Mouse (Mus musculus) forelimb bud, embryonic 11.5 days (tissue): ENCODE measurements around the gene Hspa4.
"Not testable (repeated sequence)": the region's sequence is repeated elsewhere in the genome, so short reads cannot be mapped to it uniquely, and the experiment has no call there.

Experiments used
- DNase-seq: peaks from one replicate; pipeline ENCODE4 v3.0.0-alpha.2; 2012; ENCODE audit warnings: low read depth, low spot score

The Hspa4 gene

DNA sequence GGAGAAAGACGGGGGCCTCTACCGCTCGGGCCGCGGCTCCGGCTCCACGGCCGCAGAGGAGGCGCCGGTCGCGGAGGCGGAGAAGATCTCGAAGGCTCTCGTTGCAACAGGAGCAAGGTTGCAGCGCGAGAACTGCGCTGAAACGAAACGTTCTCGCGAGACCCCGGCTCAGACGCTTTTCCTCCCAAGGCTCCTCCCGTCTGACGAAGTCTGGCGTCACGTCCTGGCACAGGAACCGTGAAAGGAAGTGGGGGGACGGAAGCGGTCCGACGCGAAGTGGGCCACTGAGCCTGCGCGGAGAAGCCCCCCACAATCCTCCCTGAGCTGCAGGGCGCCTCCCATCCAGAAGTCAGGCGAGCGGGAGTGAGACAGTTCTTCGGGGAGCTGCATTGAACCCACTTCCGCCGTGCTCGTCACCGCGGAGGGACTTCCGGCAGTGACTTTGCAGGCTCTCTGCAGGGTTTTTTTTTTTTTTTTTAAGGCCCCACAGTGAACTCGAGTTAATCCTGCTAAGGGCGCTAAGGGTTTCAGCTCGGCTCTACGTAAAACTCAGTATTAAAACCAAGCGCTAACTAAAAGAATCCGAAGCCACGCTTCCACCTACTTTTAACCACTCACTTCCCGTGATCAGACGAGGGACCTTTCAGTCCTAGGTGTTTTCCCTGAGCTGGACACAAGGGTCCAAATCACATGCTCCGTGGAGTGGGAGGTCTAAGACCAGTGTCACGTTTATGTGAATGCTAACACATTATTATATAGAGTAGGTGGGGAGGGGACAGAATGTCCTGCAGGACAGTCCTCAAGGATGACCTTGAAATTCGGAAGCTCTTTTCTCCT, at the start of gene Hspa4:
TSS of gene Hspa4 (minus strand) at position 128 of the 837 bp plus-strand sequence.
- peak; percentile 100 for DNase-seq

DNA sequence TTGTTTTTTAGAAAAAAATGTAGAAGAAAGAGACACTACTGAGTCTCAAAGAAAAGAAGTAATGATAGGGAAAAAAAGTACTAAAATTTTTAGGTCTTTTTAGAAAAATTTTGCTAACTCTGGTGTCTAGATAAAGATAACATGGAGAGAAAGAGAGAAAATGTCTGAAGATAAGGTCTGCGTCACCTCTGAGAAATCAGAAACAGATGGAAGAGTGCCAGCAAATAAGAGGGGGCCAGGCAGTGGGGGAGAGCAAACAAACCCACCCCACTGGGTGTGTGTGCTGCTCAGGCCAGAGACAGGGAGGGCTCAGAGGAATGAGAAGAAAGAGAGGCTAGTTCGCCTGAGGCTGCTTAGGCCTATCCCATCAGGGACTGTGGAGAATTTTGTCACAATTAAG, 45.5 kb upstream of the Hspa4 start:
- DNase-seq = no peak

DNA sequence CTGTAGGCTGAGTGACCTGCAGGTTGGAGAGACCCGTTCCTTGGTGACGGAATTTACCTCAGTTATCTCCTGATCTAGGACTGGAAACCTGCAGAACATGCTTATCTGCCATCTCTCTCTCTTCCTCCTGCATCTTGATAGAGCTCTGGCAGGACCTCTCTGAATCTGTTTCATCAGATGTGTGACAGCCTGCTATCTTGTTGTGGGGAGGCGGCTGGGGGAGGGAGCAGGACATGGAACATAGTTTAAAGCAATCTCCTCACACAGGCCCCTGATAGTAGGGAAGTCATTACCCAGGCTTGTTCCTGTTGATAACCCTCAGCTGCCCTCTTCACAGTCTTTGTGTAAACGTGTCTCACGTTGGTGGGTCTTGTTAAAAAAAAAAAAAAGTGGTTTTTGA, 45.1 kb upstream of the Hspa4 start:
- DNase-seq = no peak

DNA sequence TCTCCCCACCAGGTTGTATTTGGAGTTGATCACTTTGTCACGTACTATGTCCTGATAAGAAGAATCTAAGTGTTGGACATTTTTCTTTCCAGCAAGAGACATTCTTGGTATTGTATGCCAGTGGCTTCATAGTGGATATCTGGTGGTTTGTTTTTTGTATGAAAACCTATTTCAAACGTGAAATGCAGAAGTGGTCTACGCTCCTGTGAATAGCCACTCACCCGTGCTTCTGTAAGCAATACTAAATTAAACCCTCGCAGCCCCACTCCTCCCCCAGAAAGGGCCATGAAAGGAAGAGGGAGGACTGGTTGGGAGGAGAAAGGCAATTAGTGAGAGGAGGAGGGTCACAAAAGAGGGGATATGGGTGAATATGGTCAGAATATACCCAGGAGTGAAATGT, 42.5 kb upstream of the Hspa4 start:
- DNase-seq = no peak

DNA sequence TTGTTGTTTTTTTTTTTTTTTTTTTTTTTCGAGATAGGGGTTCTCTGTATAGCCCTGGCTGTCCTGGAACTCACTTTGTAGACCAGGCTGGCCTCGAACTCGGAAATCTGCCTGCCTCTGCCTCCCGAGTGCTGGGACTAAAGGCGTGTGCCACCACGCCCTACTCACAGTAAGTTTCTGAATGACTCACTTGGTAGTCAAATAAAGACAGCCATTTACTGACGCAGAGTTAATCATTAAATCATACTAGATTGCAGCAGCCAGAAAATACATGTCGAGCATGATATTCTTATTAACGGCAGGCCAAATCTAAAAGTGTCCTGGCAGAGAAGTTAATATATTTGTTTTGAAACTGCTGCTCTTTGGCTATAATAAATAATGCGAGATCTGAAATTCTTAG, 40.8 kb upstream of the Hspa4 start:
- not testable (repeated sequence) for DNase-seq

DNA sequence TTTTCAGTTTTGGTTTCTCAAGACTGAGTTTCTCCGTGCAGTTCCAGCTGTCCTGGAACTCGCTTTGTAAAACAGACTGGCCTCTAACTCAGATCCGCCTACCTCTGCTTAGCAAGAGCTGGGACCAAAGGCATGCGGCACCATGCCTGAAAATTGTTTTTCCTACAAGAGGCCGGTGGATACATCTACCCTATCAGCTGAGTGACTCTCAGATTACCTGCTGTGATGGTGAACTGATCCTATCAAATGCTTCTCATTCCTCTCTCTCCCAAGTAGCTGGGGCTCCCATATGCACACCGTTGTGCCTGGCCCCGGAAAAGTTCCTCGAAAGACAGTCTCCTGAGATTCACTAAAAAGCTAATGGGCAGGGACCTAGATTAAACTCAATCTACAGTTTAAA, 37.4 kb upstream of the Hspa4 start:
- no peak for DNase-seq

DNA sequence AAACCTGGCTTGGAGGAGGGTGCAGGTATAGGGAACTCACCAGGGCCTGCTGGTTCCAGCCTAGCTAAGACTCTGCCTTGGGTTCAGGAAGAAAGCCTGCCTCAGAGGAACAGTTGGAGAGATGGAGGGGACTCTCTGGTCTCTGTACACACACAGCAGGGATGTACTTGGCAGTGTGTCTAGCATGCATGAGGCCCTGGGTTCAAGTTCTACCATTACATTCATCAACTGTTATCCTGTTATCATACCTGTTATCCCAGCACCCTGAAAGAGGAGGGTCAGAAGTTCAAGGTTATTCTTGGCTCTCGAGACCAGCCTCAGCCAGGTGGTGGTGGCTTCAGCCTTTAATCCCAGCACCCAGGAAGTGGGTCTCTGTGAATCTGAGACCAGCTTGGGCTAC, 36.7 kb upstream of the Hspa4 start:
- no peak for DNase-seq

DNA sequence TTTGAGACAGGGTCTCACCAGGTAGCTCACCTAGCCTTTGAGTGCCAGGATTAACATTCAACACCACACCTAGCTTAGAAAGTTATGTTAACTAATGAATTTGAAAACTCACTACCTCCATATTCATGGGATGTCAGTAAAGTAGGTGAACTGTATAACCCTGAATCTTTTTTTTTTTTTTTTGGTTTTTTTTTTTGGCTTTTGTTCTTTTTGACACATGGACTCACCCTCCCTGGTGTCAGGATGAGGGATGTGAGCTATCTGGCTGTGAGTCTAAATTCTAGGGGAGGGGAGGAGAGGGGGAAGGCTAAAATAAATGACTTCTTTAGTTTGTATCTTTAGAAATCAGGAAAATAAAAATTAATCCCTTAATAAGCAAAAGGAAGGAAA, 35.9 kb upstream of the Hspa4 start:
- DNase-seq = no peak

DNA sequence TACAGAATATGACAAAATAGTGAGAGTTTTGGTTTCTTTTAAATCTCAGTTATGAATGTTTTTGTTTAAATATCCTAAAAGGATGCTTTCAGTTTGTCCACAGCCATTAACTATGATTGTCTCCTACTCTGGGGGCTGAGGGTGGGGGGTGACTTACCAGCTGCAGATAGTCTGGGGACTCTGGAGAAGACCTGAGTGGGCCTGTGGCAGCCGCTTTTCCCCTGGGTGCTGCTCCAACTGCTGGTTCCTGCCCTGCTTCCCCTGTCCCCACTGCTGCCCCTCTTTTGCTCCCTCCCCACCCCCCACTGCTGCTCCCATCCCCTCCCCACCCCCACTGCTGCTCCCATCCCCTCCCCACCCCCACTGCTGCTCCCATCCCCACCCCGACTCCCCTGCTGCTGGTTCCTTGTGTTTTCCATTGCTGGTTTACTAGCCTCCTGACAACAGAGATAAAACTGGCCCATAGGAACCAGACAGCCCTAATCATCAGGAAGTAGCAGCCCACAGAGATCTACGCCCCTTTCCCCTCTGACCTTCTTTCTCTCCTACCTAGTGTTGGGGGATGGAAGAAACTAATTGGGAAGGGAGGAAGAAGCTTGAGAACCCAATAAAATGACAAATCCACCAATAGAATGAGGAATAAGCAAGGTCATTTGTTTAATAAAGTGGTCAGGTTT, 35.4 kb upstream of the Hspa4 start:
- DNase-seq = no peak

DNA sequence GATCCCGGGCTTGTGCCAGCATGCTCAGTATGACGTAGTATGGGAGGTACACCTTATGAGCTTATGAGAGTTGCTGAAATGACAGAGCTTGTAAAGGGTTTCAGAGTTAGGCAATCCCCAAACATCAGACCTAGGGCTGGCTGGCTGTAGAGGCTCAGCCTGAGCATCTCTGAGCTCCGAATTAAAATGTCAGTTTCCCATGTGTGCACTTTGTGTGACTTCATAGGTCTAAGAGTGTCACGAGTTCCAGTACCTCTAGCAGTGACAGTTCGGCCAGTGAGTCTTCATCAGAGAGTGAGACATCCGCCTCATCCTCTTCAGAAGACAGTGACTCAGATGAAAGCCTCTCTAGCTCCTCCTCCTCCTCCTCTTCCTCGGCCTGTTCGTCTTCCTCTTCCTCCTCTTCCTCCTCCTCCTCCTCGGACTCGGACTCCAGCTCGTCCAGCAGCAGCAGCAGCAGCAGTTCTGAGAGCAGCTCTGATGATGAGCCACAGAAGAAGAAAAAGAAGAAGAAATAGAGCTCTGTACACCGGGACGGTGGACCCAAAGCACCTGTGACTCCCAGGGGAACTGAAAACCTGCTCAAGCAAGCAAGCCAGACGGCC, 31.9 kb upstream of the Hspa4 start:
- DNase-seq = no peak

DNA sequence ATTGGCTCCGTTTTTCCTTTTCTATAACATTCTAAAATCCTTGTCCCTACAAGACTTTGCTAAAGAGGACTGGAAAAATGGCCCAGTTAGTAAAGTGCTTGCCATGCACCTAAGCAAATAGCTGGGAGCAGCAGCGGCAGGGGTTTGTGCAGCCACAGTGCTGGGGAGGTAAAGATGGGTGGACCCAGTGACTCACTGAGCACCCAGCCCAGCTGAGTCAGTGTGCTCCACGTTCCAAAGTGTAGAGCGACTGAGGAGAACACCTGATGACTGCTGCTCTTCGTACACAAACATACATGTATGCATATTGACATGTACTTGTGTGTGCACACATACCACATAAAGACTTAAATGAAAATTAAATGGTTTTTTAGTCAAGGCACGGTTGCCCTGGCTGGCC, 30.9 kb upstream of the Hspa4 start:
- no peak for DNase-seq

DNA sequence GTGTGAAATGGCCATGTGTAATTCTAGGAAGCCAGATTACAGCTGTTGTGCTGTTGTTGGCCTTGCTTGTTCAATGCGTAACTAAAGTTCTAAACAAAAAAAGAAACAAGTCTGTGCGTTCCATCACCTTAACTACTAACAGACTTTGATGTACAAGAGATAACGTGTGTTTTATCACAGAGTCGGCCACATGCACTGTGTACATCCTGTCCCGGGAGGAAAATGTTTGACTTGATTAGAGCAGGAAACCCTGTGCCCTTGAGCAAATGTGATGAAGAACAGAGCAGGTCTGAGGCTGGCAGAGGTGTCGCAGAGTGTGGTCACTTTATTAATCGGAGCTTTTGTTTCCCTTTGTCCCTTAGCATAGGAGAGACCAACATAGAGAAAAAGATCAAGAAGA, 30.1 kb upstream of the Hspa4 start:
- DNase-seq = no peak

DNA sequence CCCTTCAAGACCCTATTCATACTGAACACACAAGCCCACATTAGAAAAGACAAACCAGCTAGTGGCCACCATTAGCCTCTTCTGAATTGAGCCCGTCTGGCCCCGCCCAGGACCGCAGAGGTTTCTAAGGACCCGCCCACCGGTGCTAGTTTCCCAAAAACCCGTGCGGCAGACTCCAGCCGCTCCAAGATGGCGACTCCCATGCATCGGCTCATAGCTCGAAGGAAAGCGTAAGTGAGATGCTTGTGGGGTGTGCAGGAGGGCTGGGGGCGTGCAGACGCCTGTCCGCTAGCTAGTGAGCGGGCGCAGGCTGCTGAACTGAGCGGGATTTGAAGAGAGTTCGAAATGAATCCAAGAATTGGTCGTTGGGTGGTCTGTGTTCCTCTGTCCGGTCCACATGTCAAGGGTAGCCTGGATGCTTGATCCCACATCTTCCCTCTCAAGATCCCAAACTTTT, 24.3 kb upstream of the Hspa4 start, which contains the start of gene Zcchc10:
TSS of gene Zcchc10 (plus strand) at position 168 of the 457 bp plus-strand sequence.
- DNase-seq = peak; percentile 80

DNA sequence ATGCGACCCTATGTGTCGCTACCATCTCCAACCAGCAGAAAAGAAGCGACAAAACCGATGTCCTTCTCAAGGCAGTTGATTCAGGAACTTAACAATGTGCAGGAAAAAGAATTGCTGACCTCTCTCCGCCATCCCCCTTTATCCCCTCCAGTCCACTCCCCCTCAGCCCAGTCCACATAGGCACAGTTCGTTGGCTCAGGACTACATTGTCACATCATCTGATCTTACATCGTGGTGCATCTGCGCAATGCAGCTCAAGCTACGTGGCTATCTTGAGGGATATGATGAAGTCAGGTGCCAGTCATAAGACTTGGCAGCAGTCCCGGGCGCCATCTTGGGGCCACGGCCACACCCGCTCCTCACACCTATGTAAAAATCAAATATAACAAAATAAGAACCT, 19.6 kb upstream of the Hspa4 start:
- not testable (repeated sequence) for DNase-seq

DNA sequence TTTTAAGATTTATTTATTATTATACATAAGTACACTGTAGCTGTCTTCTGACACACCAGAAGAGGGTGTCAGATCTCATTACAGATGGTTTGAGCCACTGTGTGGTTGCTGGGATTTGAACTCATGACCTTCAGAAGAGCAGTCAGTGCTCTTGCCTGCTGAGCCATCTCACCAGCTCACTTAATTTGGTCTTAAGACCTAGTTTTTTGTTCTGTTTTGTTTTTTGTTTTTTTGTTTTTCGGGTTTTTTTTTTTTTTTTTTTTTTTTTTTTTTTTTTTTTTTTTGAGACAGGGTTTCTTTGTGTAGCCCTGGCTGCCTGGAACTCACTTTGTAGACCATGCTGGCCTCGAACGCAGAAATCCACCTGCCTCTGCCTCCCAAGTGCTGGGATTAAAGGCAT, 18.3 kb upstream of the Hspa4 start:
- not testable (repeated sequence) for DNase-seq

DNA sequence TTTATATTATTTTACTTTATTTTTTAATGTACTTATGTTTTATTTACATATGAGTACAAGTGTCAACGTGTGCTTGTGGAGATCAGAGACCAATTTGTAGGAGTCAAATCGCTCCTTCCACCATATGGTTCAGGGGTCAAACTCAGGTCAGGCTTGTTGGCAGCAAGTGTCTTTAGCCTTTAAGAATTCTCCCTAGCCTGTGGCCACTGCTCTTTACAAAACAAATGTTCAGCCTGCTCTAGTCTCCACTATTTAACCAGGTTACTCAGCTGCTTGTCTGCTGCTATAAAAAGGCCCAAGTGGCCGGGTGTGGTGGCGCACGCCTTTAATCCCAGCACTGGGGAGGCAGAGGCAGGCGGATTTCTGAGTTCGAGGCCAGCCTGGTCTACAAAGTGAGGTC, 17.8 kb upstream of the Hspa4 start:
- no peak for DNase-seq

DNA sequence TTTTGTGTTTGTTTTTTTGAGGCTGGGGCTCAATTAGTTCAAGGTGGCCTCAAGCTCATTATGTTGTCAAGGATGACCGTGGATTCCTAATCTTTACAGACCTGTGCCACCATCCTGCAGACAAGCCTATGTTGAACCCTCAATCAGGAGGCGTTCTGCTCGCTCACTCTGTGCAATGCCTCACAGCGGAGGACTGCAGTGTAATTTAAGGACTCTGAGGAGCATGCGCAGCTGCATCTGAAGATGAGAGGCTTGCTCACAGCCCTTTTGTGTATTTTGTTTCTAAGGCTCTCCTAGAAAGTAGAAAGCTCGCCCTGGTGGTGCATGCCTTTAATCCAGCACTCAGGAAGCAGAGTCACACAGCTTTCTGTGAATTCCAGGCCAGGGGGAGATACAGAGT, 16.7 kb upstream of the Hspa4 start:
- DNase-seq = no peak

DNA sequence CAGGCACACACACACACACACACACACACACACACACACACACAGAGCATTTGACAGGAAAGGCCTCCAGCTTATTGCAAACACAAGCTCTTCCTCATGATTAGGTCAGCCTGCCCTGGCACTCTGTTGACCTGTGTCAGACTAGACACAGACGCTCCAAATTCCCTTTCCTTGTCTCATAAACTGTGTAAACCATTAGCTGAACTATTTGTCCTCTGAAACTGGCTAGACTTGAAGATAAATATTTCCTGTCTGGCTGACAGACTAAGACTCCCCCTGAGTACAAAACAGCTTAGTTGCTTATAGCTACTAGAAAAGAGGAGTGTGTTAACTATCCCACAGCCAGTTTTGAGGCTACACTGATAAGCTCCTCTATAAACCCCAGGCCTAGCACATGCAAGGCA, 14.5 kb upstream of the Hspa4 start:
- DNase-seq = no peak

DNA sequence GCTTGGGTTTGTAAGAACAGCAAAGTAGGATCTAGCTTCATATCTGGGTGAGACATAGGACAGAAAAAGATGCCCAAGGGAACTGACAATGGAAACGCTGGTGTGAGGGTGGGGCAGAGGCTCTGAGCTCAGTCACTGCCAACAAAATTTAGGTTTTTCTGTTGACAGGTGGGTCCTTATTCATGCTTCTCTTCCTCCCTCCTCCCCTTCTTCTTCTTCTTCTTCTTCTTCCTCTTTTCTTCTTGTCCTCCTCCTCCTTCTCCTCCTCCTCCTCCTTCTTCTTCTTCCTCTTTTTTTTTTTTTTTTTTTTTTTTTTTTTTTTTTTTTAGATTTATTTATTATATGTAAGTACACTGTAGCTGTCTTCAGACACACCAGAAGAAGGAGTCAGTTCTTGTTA, 12.6 kb upstream of the Hspa4 start:
- DNase-seq = not testable (repeated sequence)

DNA sequence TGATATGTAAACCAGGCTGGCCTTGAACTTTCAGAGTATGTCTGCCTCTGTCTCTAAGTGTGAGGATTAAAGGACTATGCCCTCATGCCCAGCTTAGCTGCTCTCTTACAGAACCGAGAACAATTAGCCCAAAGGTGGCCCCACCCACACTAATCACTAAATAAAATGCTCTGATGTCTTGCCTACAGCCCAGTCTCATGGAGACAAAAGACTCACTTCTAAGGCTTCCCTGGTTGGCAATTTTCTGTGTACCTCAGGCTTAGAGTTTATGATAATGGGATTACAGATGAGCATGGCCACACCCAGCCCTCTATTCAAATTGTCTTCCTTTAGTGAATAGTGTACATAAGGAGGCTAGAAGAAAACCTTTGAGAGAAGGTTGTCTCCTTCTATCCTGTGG, 11.1 kb upstream of the Hspa4 start:
- DNase-seq = no peak

DNA sequence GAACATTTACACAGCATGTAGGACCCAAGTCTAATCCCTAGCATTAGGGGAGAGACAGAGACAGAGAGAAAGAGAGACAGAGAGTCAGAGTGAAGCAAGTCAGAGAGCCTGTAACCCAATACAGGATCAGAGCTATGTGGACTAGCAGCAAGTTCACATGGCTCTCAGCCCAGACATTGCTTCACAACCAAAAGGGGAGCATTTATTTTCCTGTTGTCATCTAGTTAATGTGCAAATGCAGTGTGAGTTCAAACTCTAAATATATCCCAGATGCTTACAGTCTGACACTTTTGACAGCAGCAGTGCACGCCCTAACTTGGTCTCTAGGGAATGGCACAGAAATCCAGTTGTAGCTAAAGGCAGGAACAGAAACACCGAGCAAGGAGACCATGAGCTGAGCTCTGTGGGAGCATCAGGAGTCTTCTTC, 8.6 kb upstream of the Hspa4 start:
- no peak for DNase-seq

DNA sequence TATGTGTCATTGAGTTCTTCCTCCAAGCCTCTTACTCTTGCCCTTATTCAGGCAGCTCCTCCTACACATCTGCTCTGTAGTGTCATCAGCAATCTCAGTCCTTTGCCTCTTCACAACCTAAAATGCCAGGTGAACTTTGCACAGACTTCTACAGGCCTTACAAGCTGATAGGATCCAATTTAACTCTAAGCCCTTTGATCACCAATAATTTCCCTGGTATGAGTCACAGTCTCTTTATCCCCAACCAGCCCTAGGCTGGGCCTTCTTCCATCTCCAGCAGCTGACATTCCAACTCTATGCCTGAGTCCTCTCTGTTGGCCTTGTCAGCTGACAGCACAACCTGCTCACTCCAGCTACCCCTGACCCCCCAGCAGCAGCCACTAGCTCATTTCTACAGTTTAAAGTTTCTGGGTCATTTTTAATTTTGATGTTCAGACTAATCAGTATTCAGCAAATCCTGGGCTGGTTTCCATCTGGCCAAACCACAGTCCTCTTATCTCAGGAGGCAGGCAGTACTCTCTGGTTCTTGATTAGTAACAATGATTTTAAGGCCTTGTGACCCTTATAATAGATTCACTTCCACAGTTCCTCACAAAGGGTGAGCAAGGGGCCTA, 8.1 kb upstream of the Hspa4 start:
- DNase-seq = no peak
